Mouse (Mus musculus) small intestine, adult 2 months (tissue): Measurements from ENCODE around the gene Abtb1. TPM values are rescaled to one million over a fixed set of nuclear protein-coding genes. Genes with fewer than 3 reads are reported as not detected.

ENCODE experiments used
- H3K27ac ChIP-seq: fragments of 200-500 bp; 2 replicates; pipeline ENCODE4 v1.5.1; 2012; ENCODE audit warnings: low read depth, low read length, control low read depth, inconsistent platforms; ENCODE audit not compliant: insufficient read depth
- H3K27me3 ChIP-seq: fragments of 200-500 bp; 2 replicates; pipeline ENCODE4 v1.6.1; 2012; ENCODE audit warnings: mild to moderate bottlenecking, moderate library complexity, low read length, inconsistent platforms; ENCODE audit not compliant: control insufficient read depth, insufficient read depth
- H3K36me3 ChIP-seq: fragments of 200-500 bp; 2 replicates; pipeline ENCODE4 v1.6.1; 2012; ENCODE audit warnings: mild to moderate bottlenecking, low read length, control low read depth, inconsistent platforms; ENCODE audit not compliant: control insufficient read depth, insufficient read depth
- H3K4me1 ChIP-seq: fragments of 200-500 bp; 2 replicates; pipeline ENCODE4 v1.6.1; 2012; ENCODE audit warnings: low read length, inconsistent platforms, mixed read lengths; ENCODE audit not compliant: control insufficient read depth, insufficient read depth, insufficient read length
- H3K4me3 ChIP-seq: fragments of 200-500 bp; 2 replicates; pipeline ENCODE4 v1.5.1; 2012; ENCODE audit warnings: low read depth, mild to moderate bottlenecking, control low read depth, inconsistent platforms, low read length, moderate library complexity
- CTCF ChIP-seq: fragments of 200-500 bp; IDR thresholded peaks from 2 replicates; pipeline ENCODE4 v1.5.1; 2012; ENCODE audit warnings: low read depth, mild to moderate bottlenecking, control low read depth, inconsistent platforms, low read length, moderate library complexity, mixed read lengths; ENCODE audit not compliant: insufficient replicate concordance, insufficient read length; ENCODE audit errors: extremely low read depth
- POLR2A ChIP-seq: fragments of 200-500 bp; IDR thresholded peaks from 2 replicates; pipeline ENCODE4 v1.6.1; 2012; ENCODE audit warnings: low read depth, mild to moderate bottlenecking, control low read depth, inconsistent platforms, low read length, moderate library complexity
- WGBS: fragments of 180-500 bp; shearing (Covaris S2); methylation state at CpG from one replicate; pipeline ENCODE4 v1.1.7; 2018; 5-methylcytosine and 5-hydroxymethylcytosine counted together
- polyA plus RNA-seq: library from polyadenylated mRNA; depleted of rRNA; stranded (reverse); fragments of >200 nt; gene quantifications from 2 replicates; pipeline ENCODE4 v1.2.3, GENCODE M21; 2012

Abtb1 gene
- polyA plus RNA-seq, 1 experiment, result 68.7 TPM

DNA sequence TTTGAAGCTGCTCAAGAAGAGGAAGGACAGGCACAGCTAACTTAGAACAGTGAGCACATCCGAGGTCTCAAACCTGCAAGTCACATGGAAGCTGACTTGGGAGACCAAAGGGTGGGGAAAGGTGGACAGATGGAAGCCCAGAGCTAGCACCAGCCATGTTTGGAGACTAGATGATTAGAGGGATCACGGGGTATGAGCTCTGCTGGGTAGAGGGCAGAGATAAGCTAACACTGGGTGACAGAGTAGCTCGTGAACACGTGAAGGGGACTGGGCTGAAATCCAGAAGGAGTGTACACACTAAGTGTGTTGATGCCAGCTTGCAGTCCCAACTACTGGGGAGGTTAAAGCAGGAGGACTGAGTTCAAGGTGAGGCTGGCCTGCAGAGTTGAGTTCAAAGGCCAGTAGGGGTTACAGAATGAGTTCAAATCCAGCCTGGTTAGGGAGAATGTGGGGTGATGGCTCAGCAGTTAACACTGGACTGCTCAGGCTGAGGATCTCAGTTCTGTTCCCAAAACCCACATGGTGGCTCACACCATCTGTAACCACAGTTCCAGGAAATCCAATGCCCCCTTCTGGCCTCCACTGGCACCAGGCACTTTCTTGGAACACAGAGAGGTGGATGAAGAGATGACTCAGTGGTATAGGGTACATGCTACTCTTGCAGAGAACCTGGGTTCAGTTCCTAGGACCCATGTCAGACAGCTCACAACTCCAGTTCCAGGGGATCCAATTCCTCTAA, 37.7 kb downstream of the Abtb1 start:
- 40% methylated on average over 4 of the region's 4 CpGs for WGBS
- Histone ChIP-seq H3K27ac (no peak overlapping the region), H3K27me3 (no peaks in the 10 kb centered on the region), H3K4me1 (no peaks in the 10 kb centered on the region), H3K4me3 (no peak overlapping the region), H3K36me3 (no peaks in the 10 kb centered on the region)
- no peak for TF ChIP-seq CTCF
- TF ChIP-seq POLR2A, result no peak

DNA sequence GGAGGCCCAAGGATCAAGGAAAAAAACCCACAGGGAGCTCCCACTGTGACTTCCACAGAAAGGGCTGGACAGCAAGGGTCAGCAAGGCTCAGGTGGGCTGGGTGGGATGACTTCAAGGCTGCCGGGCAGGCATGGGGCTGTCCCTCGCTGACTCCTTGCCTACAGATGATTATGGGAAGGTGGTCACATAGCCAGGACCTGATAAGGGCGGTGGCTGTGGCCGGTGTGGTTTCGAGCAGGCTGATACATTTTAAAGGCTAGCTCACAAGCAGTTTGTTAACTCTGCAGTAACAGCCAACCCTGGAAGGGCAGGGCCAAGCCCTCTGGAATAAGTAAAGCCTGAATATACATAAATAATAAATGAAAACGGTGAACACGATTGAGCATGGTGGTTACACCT, 38.7 kb downstream of the Abtb1 start:
- Histone ChIP-seq H3K4me1 (no peaks in the 10 kb centered on the region), H3K27me3 (no peaks in the 10 kb centered on the region), H3K4me3 (no peak overlapping the region), H3K27ac (no peak overlapping the region), H3K36me3 (no peaks in the 10 kb centered on the region)
- no peak for TF ChIP-seq POLR2A
- TF ChIP-seq CTCF, result no peak
- 83% methylated on average over 7 of the region's 7 CpGs for WGBS

DNA sequence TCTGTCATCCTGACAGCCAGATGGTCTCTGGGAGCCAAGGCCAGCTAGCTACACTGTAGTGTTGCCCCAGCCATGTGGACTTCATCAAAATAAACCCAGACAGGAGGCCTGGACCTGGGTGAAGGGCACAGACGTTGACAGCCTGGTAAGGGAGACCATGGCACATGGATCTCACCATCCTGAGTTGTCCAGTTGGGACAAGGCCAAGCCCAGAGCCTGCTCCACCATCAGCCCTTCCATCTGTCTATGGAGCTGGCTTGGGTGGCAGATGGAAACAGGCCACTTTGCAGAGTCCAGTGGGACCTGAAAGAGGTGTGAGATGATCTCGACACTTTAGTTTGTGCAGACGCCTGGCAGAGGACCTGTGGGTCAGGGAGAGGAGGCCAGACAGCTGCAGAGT, 41.0 kb downstream of the Abtb1 start:
- H3K27ac ChIP-seq, result no peak overlapping the region
- H3K4me3 ChIP-seq, result no peak overlapping the region
- H3K4me1 ChIP-seq, result no peaks in the 10 kb centered on the region
- TF ChIP-seq CTCF, result no peak
- TF ChIP-seq POLR2A, result no peak
- H3K36me3 ChIP-seq, result no peaks in the 10 kb centered on the region
- H3K27me3 ChIP-seq, result no peaks in the 10 kb centered on the region
- WGBS, result 62% methylated on average over 3 of the region's 3 CpGs

DNA sequence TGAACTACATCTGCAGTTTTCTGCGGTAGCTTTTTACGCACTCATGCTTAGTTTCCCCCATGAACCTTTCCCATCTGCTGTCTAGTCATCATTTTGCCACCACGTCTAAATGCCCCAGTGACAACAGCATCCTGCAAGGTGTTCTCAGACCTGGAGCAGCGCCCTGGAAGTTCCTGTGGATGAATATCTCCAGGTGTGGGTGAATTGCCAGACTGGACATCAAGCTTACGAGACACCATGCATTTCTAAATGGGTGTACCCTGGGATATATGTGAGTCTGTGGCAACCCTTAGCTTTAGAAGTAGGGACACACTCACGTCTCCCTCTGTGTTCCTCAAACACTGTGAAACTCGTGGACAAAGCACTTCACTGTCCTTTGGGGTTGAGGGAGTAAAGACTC, 41.6 kb downstream of the Abtb1 start:
- Histone ChIP-seq H3K27me3 (no peaks in the 10 kb centered on the region), H3K4me1 (no peaks in the 10 kb centered on the region), H3K36me3 (no peaks in the 10 kb centered on the region), H3K4me3 (no peak overlapping the region), H3K27ac (no peak overlapping the region)
- 78% methylated on average over 7 of the region's 7 CpGs for WGBS
- TF ChIP-seq CTCF, result no peak
- no peak for TF ChIP-seq POLR2A

DNA sequence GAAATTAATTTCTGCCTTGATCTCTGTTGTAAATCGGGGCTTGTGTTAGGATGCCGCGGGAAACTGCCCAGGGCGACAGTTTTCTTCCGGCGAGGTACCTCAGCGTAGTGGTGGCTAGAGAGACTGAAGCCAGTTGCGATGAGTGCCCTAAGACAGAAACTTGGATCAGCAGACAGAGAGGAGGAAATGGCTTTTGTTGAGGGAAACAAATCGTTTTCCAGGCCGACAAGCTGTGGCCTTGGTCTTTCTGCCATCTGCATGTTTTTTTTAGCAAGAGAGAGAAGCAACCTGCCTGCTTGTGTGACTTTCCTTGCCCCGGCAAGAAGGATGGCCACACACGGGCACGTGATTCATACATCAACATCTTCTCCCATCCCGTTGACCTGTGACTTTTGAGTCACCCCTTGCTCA, 47.2 kb downstream of the Abtb1 start:
- Histone ChIP-seq H3K36me3 (no peaks in the 10 kb centered on the region), H3K27me3 (no peaks in the 10 kb centered on the region), H3K27ac (no peak overlapping the region), H3K4me1 (0 out of 2 replicates have a peak, but pooled peaks cover 2% of the 10 kb centered on the region), H3K4me3 (no peak overlapping the region)
- TF ChIP-seq POLR2A (no peak), CTCF (no peak)
- 79% methylated on average over 14 of the region's 14 CpGs for WGBS

DNA sequence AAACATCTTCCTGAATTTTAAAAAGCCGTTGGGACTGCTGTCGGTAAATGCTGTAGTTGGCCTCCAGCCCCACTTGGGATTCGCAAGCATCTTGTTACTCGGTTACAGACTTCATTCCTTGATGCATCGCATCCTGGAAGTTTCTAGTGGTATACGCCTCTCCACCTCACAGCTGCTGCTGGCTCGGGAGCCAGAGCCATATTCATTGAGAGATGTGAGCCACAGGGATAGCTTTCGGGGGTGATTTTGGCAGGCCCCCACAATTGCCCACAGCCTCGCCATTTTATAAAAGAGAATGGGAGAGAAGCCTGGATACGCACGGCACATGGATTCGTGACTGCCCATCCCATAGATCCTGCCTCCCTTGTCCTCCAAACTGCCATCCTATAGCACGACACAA, 47.9 kb downstream of the Abtb1 start:
- peaks cover 2% of the 10 kb centered on the region; the same call in 1 of the 2 replicates for H3K4me1 ChIP-seq
- H3K27ac ChIP-seq, result no peak overlapping the region
- 85% methylated on average over 13 of the region's 13 CpGs for WGBS
- TF ChIP-seq POLR2A, result no peak
- TF ChIP-seq CTCF, result no peak
- no peaks in the 10 kb centered on the region for H3K27me3 ChIP-seq
- H3K4me3 ChIP-seq, result no peak overlapping the region
- H3K36me3 ChIP-seq, result no peaks in the 10 kb centered on the region

DNA sequence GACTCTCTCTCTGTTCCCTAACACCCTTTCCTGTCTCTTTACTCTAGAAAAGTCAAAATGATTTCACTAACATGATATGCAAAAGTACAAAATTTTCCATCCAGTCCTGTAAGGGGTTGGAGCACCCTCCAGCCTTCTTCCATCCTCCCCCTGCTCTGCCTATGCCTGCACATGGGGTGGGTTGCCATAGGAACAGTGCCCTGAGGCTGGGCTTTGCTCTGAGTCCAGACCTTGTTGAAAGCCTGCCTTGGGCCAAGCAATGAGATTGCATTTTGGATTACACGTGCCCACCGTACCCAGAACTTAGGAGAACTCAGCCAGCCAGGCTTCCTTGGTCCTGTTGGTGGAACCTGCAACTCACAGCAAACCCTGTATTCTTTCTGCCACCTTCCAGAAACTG, 48.5 kb downstream of the Abtb1 start:
- 81% methylated on average over 2 of the region's 2 CpGs for WGBS
- no peak overlapping the region for H3K27ac ChIP-seq
- H3K4me1 ChIP-seq, result peaks cover 2% of the 10 kb centered on the region; the same call in 1 of the 2 replicates
- no peaks in the 10 kb centered on the region for H3K36me3 ChIP-seq
- no peak overlapping the region for H3K4me3 ChIP-seq
- no peak for TF ChIP-seq CTCF
- H3K27me3 ChIP-seq, result no peaks in the 10 kb centered on the region
